Mouse (Mus musculus): ENCODE measurements around the gene Ccr7. TPM values are rescaled to one million over a fixed set of nuclear protein-coding genes. Genes with fewer than 3 reads are reported as not detected.

Ccr7 gene
- polyA plus RNA-seq, 1 experiment from 2014 or later = 0.61 TPM

DNA sequence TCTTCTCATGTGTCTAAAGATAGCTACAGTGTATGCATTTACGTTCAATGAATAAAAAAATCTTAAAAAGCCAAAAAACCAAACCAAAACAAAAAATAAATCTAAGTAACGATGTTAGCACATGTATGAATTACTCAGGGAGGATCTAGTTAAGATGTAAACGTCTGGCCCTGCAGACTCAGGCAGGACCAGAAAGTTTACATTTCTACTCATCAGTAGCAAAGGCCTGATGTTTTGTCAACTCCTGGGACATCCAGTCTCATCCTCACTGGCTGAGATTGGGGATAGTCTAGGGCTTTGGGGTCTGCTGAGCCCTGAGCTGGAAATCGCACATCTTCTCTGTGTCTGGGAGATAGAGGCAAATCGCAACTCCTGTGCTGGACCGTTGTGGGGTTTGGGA, 8.3 kb downstream of the Ccr7 start:
- Histone ChIP-seq H3K4me1 (replicated peaks; ENCODE audit: control insufficient read depth, insufficient read depth, low read length) (peaks cover 54% of the 10 kb centered on the region), H3K9me3 (ENCODE audit: control insufficient read depth, low read length) (no peaks in the 10 kb centered on the region), H3K9ac (ENCODE audit: low read length) (no peak overlapping the region), H3K36me3 (ENCODE audit: control insufficient read depth, insufficient read depth, low read length) (no peaks in the 10 kb centered on the region), H3K4me2 (ENCODE audit: low read length) (no peak overlapping the region), H3K27me3 (replicated peaks; ENCODE audit: control insufficient read depth, insufficient read depth, low read length) (no peaks in the 10 kb centered on the region), H3K4me3 (ENCODE audit: low read depth, low read length) (no peak overlapping the region), H3K27ac (ENCODE audit: low read depth) (peak overlapping the region; percentile 97)
- DNase-seq (ENCODE audit: low spot score) = no peak
- ATAC-seq (replicated peaks; ENCODE audit: low FRiP score, low TSS enrichment, low read depth) = no peak
- 45% methylated on average over 6 of the region's 6 CpGs for WGBS

DNA sequence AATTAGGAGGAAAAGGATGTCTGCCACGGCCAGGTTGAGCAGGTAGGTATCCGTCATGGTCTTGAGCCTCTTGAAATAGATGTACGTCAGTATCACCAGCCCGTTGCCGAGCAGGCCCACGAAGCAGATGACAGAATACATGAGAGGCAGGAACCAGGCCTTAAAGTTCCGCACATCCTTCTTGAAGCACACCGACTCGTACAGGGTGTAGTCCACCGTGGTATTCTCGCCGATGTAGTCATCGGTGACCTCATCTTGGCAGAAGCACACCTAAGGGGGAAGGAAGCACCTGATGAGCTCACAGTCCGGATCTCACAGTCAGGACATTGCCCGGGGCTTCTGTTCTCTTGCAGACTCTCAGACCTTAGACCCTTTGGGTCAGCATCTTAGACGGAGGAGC, 9.1 kb downstream of the Ccr7 start:
- Histone ChIP-seq H3K9me3 (ENCODE audit: control insufficient read depth, low read length) (no peaks in the 10 kb centered on the region), H3K4me2 (ENCODE audit: low read length) (no peak overlapping the region), H3K36me3 (ENCODE audit: control insufficient read depth, insufficient read depth, low read length) (no peaks in the 10 kb centered on the region), H3K27me3 (replicated peaks; ENCODE audit: control insufficient read depth, insufficient read depth, low read length) (no peaks in the 10 kb centered on the region), H3K4me3 (ENCODE audit: low read depth, low read length) (no peak overlapping the region), H3K4me1 (replicated peaks; ENCODE audit: control insufficient read depth, insufficient read depth, low read length) (peaks cover 54% of the 10 kb centered on the region), H3K27ac (ENCODE audit: low read depth) (peak overlapping the region; percentile 97; the same call in 1 of the 2 replicates), H3K9ac (ENCODE audit: low read length) (no peak overlapping the region)
- ATAC-seq (replicated peaks; ENCODE audit: low FRiP score, low TSS enrichment, low read depth) (no peak), DNase-seq (ENCODE audit: low spot score) (no peak)
- WGBS = 95% methylated on average over 16 of the region's 16 CpGs

DNA sequence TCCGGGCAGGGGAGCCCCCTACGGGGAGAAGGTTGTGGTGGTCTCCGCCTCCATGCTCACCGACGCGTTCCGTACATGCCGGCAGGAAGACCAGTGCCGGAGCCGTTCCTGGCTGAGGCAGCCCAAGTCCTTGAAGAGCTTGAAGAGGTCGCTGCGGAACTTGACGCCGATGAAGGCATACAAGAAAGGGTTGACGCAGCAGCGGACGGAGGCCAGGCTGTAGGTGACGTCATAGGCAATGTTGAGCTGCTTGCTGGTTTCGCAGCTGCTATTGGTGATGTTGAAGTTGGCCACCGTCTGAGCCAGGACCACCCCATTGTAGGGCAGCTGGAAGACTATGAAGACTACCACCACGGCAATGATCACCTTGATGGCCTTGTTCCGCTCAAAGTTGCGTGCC, 9.9 kb downstream of the Ccr7 start:
- ATAC-seq (replicated peaks; ENCODE audit: low FRiP score, low TSS enrichment, low read depth) (no peak), DNase-seq (ENCODE audit: low spot score) (no peak)
- H3K9ac ChIP-seq (ENCODE audit: low read length) = no peak overlapping the region
- no peak overlapping the region for H3K4me3 ChIP-seq (ENCODE audit: low read depth, low read length)
- H3K9me3 ChIP-seq (ENCODE audit: control insufficient read depth, low read length) = no peaks in the 10 kb centered on the region
- H3K4me1 ChIP-seq (replicated peaks; ENCODE audit: control insufficient read depth, insufficient read depth, low read length) = peaks cover 54% of the 10 kb centered on the region
- 89% methylated on average over 23 of the region's 23 CpGs for WGBS
- H3K4me2 ChIP-seq (ENCODE audit: low read length) = no peak overlapping the region
- H3K27ac ChIP-seq (ENCODE audit: low read depth) = no peak overlapping the region
- no peaks in the 10 kb centered on the region for H3K36me3 ChIP-seq (ENCODE audit: control insufficient read depth, insufficient read depth, low read length)
- no peaks in the 10 kb centered on the region for H3K27me3 ChIP-seq (replicated peaks; ENCODE audit: control insufficient read depth, insufficient read depth, low read length)

DNA sequence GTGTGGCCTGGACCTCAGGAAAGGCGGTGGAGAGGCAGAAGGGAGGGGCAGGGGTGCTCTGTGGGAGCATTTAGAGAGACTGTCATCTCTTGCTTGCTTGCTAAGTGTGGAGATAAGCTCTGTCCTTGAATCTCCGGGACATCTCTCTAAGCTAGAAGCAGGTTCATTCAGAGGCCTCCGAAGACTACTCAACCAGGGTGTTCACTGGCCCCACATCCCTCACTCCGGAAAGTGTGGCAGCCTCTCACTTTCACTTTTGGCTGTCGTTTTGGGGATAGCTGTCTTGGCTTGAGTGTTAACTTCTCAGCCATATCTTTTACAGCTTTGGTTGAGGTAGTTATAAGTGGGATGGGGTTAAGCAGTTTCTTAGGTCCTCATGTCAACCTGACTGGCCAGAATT, 10.4 kb downstream of the Ccr7 start:
- ATAC-seq (replicated peaks; ENCODE audit: low FRiP score, low TSS enrichment, low read depth) (no peak), DNase-seq (ENCODE audit: low spot score) (no peak)
- Histone ChIP-seq H3K9ac (ENCODE audit: low read length) (no peak overlapping the region), H3K27me3 (replicated peaks; ENCODE audit: control insufficient read depth, insufficient read depth, low read length) (no peaks in the 10 kb centered on the region), H3K4me3 (ENCODE audit: low read depth, low read length) (no peak overlapping the region), H3K4me2 (ENCODE audit: low read length) (no peak overlapping the region), H3K4me1 (replicated peaks; ENCODE audit: control insufficient read depth, insufficient read depth, low read length) (peaks cover 51% of the 10 kb centered on the region), H3K36me3 (ENCODE audit: control insufficient read depth, insufficient read depth, low read length) (no peaks in the 10 kb centered on the region), H3K27ac (ENCODE audit: low read depth) (no peak overlapping the region), H3K9me3 (ENCODE audit: control insufficient read depth, low read length) (no peaks in the 10 kb centered on the region)
- 66% methylated on average over 5 of the region's 5 CpGs for WGBS

DNA sequence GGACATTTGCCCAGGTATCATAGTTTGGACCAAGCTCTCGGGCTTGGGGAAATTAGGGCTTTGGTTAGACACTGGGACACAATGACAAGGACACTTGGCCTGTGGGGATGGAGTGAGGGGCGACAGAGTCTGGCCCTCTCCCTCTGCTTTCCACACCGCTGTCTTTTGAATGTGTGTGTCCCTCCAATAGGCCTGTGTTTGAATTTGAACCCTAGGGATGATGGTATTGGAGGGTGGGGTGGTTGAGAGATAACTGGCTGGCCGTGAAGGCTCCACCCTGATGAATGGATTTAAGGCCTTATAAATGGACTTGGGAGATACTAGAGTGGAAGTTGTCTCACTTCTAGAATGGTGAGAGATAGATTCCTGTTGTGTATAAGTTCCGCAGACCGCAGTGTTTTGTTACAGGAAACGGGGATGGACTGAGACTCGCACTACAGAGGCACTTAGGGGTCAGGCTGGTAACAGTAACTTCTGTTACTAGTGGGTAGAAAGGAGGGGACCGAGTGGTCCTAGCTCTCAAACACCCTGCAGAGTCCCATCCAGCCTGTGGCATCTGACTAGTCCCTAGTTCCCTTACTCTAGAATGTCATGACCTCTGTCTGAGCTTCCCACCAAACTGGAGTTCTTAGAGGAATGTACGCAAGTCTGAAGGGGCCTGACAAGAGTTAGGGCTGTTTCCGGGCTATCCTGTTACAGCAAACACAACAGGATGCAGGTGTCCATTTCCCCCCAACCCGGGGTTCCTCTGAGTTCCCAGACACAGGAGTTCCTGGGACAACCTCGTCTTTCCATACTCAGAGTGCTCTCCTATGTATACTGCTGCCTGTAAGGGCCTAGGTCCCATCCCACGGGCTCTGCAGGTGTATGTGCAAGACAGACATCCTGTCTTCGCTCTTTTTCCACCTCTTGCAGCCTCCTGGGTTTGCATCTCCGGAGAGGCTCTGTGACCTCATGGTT, 11.5 kb downstream of the Ccr7 start:
- peak overlapping the region; percentile 43; the same call in 1 of the 2 replicates for H3K27ac ChIP-seq (ENCODE audit: low read depth)
- no peak overlapping the region for H3K9ac ChIP-seq (ENCODE audit: low read length)
- no peaks in the 10 kb centered on the region for H3K27me3 ChIP-seq (replicated peaks; ENCODE audit: control insufficient read depth, insufficient read depth, low read length)
- H3K4me3 ChIP-seq (ENCODE audit: low read depth, low read length) = no peak overlapping the region
- 57% methylated on average over 16 of the region's 16 CpGs for WGBS
- H3K4me1 ChIP-seq (replicated peaks; ENCODE audit: control insufficient read depth, insufficient read depth, low read length) = peaks cover 44% of the 10 kb centered on the region
- H3K4me2 ChIP-seq (ENCODE audit: low read length) = no peak overlapping the region
- H3K36me3 ChIP-seq (ENCODE audit: control insufficient read depth, insufficient read depth, low read length) = no peaks in the 10 kb centered on the region
- DNase-seq (ENCODE audit: low spot score) (no peak), ATAC-seq (replicated peaks; ENCODE audit: low FRiP score, low TSS enrichment, low read depth) (no peak)
- no peaks in the 10 kb centered on the region for H3K9me3 ChIP-seq (ENCODE audit: control insufficient read depth, low read length)

DNA sequence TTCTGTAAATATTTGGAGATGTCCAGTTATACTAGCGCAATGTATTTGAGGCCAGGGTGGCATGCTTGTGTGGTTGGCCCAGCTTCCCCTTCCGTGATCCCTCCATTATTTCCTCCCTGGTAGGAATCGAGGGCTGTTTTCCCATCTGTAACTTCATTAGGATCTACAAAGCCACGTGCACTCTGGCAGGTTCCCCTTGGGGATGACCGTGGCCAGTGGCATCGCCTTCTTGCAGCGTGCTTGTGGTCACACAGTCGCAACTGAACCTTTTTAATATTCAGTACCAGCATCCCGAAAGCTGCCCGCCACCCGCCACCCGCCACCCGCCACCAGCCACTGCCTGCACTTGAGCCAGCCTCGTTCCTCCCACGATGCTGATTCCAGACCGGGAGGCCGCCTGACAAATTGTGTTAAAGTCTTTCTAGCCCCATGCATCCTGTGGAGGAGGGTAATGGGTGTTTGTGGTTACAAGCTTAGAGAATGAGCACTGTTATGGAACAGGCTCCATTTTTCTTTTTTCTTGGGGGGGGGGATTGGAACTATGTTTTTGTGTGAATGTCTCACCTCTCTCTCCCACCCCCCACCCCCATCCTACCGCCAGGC, 12.3 kb downstream of the Ccr7 start:
- no peak for ATAC-seq (replicated peaks; ENCODE audit: low FRiP score, low TSS enrichment, low read depth)
- 64% methylated on average over 18 of the region's 18 CpGs for WGBS
- Histone ChIP-seq H3K4me3 (ENCODE audit: low read depth, low read length) (no peak overlapping the region), H3K36me3 (ENCODE audit: control insufficient read depth, insufficient read depth, low read length) (no peaks in the 10 kb centered on the region), H3K4me2 (ENCODE audit: low read length) (no peak overlapping the region), H3K9ac (ENCODE audit: low read length) (no peak overlapping the region), H3K27ac (ENCODE audit: low read depth) (no peak overlapping the region), H3K9me3 (ENCODE audit: control insufficient read depth, low read length) (no peaks in the 10 kb centered on the region), H3K27me3 (replicated peaks; ENCODE audit: control insufficient read depth, insufficient read depth, low read length) (no peaks in the 10 kb centered on the region), H3K4me1 (replicated peaks; ENCODE audit: control insufficient read depth, insufficient read depth, low read length) (peaks cover 36% of the 10 kb centered on the region)
- DNase-seq (ENCODE audit: low spot score) = no peak

DNA sequence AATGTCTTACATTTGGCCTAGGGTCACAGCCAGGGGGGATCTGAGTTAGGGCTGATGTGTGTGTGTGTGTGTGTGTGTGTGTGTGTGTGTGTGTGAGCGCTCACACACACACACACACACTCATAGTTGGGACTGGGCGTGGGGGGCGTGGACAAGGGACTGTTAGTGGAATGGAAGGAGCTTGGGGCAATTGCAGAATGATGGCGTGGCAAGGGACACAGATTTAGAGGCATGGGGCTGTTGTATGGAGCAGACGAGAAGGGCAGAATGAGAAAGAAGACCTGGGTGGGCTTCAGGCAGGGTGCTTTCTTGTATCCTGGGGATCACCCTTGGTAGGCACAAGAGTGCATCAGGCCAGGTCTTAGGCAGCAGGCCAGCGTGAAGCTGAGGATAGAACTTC, 12.8 kb downstream of the Ccr7 start:
- H3K36me3 ChIP-seq (ENCODE audit: control insufficient read depth, insufficient read depth, low read length) = no peaks in the 10 kb centered on the region
- peaks cover 31% of the 10 kb centered on the region for H3K4me1 ChIP-seq (replicated peaks; ENCODE audit: control insufficient read depth, insufficient read depth, low read length)
- H3K4me2 ChIP-seq (ENCODE audit: low read length) = no peak overlapping the region
- DNase-seq (ENCODE audit: low spot score) (no peak), ATAC-seq (replicated peaks; ENCODE audit: low FRiP score, low TSS enrichment, low read depth) (no peak)
- no peak overlapping the region for H3K4me3 ChIP-seq (ENCODE audit: low read depth, low read length)
- no peak overlapping the region for H3K9ac ChIP-seq (ENCODE audit: low read length)
- 83% methylated on average over 6 of the region's 6 CpGs for WGBS
- no peak overlapping the region for H3K27ac ChIP-seq (ENCODE audit: low read depth)
- no peaks in the 10 kb centered on the region for H3K9me3 ChIP-seq (ENCODE audit: control insufficient read depth, low read length)
- H3K27me3 ChIP-seq (replicated peaks; ENCODE audit: control insufficient read depth, insufficient read depth, low read length) = no peaks in the 10 kb centered on the region

DNA sequence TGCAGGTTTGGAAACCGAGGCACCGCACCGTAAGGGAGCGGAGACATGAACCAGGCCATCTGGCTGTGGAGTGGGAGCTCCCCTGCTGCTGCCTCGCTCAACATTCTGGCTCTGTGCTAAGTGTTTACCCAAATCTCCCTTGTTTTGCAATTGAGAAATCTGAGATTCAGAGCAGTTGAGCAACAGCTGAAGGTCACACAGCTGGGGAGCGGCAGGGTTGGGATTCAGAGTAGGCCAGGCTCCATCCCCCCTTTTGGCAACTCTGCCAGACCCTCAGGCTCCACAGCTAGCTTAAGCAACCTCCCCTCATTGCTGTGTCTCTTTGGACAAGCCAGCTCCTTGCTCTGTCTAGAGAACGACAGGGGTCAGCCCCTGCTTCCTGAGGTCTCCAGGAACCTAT, 13.3 kb downstream of the Ccr7 start:
- WGBS = 54% methylated on average over 7 of the region's 7 CpGs
- Histone ChIP-seq H3K9me3 (ENCODE audit: control insufficient read depth, low read length) (no peaks in the 10 kb centered on the region), H3K27ac (ENCODE audit: low read depth) (no peak overlapping the region), H3K27me3 (replicated peaks; ENCODE audit: control insufficient read depth, insufficient read depth, low read length) (no peaks in the 10 kb centered on the region), H3K36me3 (ENCODE audit: control insufficient read depth, insufficient read depth, low read length) (no peaks in the 10 kb centered on the region), H3K9ac (ENCODE audit: low read length) (no peak overlapping the region), H3K4me1 (replicated peaks; ENCODE audit: control insufficient read depth, insufficient read depth, low read length) (peaks cover 28% of the 10 kb centered on the region), H3K4me2 (ENCODE audit: low read length) (no peak overlapping the region), H3K4me3 (ENCODE audit: low read depth, low read length) (no peak overlapping the region)
- no peak for DNase-seq (ENCODE audit: low spot score)
- no peak for ATAC-seq (replicated peaks; ENCODE audit: low FRiP score, low TSS enrichment, low read depth)

Data from intestine, embryonic 14.5 days (tissue).